Mouse (Mus musculus): ENCODE data around the gene Pkhd1. TPM values are rescaled to one million over a fixed set of nuclear protein-coding genes. Genes with fewer than 3 reads are reported as not detected.

The Pkhd1 gene
- polyA plus RNA-seq (2014; fragmentation: Nextera tagmentation; extraction: Ambion mirVana) = 0.26 and 0.37 TPM in 2 replicates

- no peak within 1 kb of the TSS for H3K4me3 ChIP-seq (ENCODE audit: low read depth, low read length)
- H3K4me2 ChIP-seq = peak within 1 kb of the TSS; percentile 31; the same call in 1 of the 2 replicates
- no peak within 1 kb of the TSS for H3K9ac ChIP-seq (ENCODE audit: low read depth, low read length)
- ATAC-seq (replicated peaks; ENCODE audit: low FRiP score) = no peak
- WGBS = 69% methylated on average over 10 of the region's 10 CpGs
- H3K27ac ChIP-seq (ENCODE audit: low read depth, low read length) = no peak within 1 kb of the TSS
- H3K36me3 ChIP-seq (ENCODE audit: control insufficient read depth, insufficient read depth, low read length) = no peaks in the 10 kb centered on the region
- H3K27me3 ChIP-seq (replicated peaks; ENCODE audit: control insufficient read depth, insufficient read depth, low read length) = no peaks in the 10 kb centered on the region
- no peak for DNase-seq (ENCODE audit: low spot score)
- no peaks in the 10 kb centered on the region for H3K4me1 ChIP-seq (replicated peaks; ENCODE audit: control insufficient read depth, insufficient read depth, low read length)
- H3K9me3 ChIP-seq (ENCODE audit: control insufficient read depth, low read length) = no peaks in the 10 kb centered on the region
These were observed at the start of gene Pkhd1 for GRCm38 (mm10) chr1:20617849-20618530. Gene Pkhd1 (minus strand): TSS chr1:20618064.

GRCm38 (mm10) chr1:20667567-20667966 is 49.7 kb upstream of the Pkhd1 start:
- Histone ChIP-seq H3K36me3 (ENCODE audit: control insufficient read depth, insufficient read depth, low read length) (no peaks in the 10 kb centered on the region), H3K9me3 (ENCODE audit: control insufficient read depth, low read length) (no peaks in the 10 kb centered on the region), H3K27ac (ENCODE audit: low read depth, low read length) (no peak overlapping the region), H3K27me3 (replicated peaks; ENCODE audit: control insufficient read depth, insufficient read depth, low read length) (no peaks in the 10 kb centered on the region), H3K4me3 (ENCODE audit: low read depth, low read length) (no peak overlapping the region), H3K4me2 (no peak overlapping the region), H3K4me1 (replicated peaks; ENCODE audit: control insufficient read depth, insufficient read depth, low read length) (no peaks in the 10 kb centered on the region), H3K9ac (ENCODE audit: low read depth, low read length) (no peak overlapping the region)
- ATAC-seq (replicated peaks; ENCODE audit: low FRiP score) (no peak), DNase-seq (ENCODE audit: low spot score) (no peak)
- 77% methylated on average over 7 of the region's 7 CpGs for WGBS

DNA sequence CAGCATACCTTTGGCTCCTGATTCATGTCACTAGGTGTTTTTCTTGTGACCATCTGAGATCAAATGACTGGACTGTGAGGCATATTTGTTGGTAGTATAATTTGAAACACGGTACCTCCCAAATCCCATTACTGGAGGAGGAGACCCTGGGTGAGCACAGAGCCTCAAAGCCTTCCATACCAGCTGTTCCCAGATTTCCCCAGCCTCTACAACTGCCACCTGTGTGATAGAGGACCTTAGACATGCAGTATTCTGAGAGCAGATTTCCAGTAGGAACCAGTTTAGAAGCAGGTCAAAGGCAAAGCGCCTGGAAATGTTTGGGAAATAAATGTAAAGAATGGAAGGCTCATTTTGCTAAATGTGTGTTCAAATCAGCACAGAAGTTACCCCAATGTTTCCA is 48.4 kb upstream of the Pkhd1 start:
- 74% methylated on average over 2 of the region's 2 CpGs for WGBS
- H3K27ac ChIP-seq (ENCODE audit: low read depth, low read length) = no peak overlapping the region
- no peak for ATAC-seq (replicated peaks; ENCODE audit: low FRiP score)
- no peaks in the 10 kb centered on the region for H3K4me1 ChIP-seq (replicated peaks; ENCODE audit: control insufficient read depth, insufficient read depth, low read length)
- no peaks in the 10 kb centered on the region for H3K27me3 ChIP-seq (replicated peaks; ENCODE audit: control insufficient read depth, insufficient read depth, low read length)
- H3K4me3 ChIP-seq (ENCODE audit: low read depth, low read length) = no peak overlapping the region
- H3K36me3 ChIP-seq (ENCODE audit: control insufficient read depth, insufficient read depth, low read length) = no peaks in the 10 kb centered on the region
- DNase-seq (ENCODE audit: low spot score) = no peak
- H3K9ac ChIP-seq (ENCODE audit: low read depth, low read length) = no peak overlapping the region
- no peak overlapping the region for H3K4me2 ChIP-seq
- no peaks in the 10 kb centered on the region for H3K9me3 ChIP-seq (ENCODE audit: control insufficient read depth, low read length)

DNA sequence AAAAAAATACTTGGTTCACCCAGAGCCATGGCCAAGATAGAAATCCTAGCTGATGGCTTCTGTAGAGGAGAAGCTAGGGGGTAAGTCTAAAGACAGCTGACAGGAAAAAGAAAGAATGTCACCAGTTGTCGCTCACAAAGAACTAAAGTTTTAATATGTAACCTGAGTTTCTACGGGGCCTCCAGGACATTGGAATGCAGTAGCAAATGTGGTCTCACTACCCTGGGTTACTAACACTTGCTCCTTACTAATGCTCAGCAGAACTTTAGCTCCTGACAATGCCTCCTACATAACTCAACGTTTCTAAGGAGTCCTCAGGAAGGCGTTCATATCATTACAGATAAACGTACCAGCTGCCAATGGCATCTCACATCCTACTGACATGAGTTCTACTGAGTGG is 37.2 kb upstream of the Pkhd1 start:
- Histone ChIP-seq H3K4me2 (no peak overlapping the region), H3K9ac (ENCODE audit: low read depth, low read length) (no peak overlapping the region), H3K4me3 (ENCODE audit: low read depth, low read length) (no peak overlapping the region), H3K4me1 (replicated peaks; ENCODE audit: control insufficient read depth, insufficient read depth, low read length) (no peaks in the 10 kb centered on the region), H3K27ac (ENCODE audit: low read depth, low read length) (no peak overlapping the region), H3K9me3 (ENCODE audit: control insufficient read depth, low read length) (no peaks in the 10 kb centered on the region), H3K36me3 (ENCODE audit: control insufficient read depth, insufficient read depth, low read length) (no peaks in the 10 kb centered on the region), H3K27me3 (replicated peaks; ENCODE audit: control insufficient read depth, insufficient read depth, low read length) (no peaks in the 10 kb centered on the region)
- WGBS = 65% methylated on average over 5 of the region's 5 CpGs
- DNase-seq (ENCODE audit: low spot score) = no peak
- no peak for ATAC-seq (replicated peaks; ENCODE audit: low FRiP score)

GRCm38 (mm10) chr1:20653513-20654506 is 35.9 kb upstream of the Pkhd1 start:
- H3K36me3 ChIP-seq (ENCODE audit: control insufficient read depth, insufficient read depth, low read length) = no peaks in the 10 kb centered on the region
- no peaks in the 10 kb centered on the region for H3K9me3 ChIP-seq (ENCODE audit: control insufficient read depth, low read length)
- H3K9ac ChIP-seq (ENCODE audit: low read depth, low read length) = no peak overlapping the region
- 59% methylated on average over 6 of the region's 6 CpGs for WGBS
- no peaks in the 10 kb centered on the region for H3K27me3 ChIP-seq (replicated peaks; ENCODE audit: control insufficient read depth, insufficient read depth, low read length)
- H3K4me2 ChIP-seq = no peak overlapping the region
- H3K27ac ChIP-seq (ENCODE audit: low read depth, low read length) = no peak overlapping the region
- no peaks in the 10 kb centered on the region for H3K4me1 ChIP-seq (replicated peaks; ENCODE audit: control insufficient read depth, insufficient read depth, low read length)
- ATAC-seq (replicated peaks; ENCODE audit: low FRiP score) (no peak), DNase-seq (ENCODE audit: low spot score) (no peak)
- H3K4me3 ChIP-seq (ENCODE audit: low read depth, low read length) = no peak overlapping the region

DNA sequence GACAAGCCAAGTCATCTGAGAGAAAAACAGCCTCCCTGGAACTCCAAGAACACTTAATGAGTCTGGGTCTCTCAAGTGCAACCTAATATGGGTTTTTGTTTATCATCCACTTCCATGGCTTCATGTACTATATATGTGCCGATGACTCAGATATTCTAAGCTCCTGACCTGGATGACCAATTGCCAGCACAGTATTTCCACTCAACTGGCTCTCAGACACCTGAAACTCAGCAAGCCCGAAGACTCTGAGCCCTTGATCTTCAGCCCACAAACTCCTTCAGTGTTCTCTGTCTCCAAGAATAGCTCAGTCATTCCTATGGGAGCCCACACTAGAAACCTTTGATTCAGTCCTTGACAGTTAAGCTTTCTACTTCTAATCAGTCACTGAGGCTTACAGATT is 17.0 kb upstream of the Pkhd1 start:
- ATAC-seq (replicated peaks; ENCODE audit: low FRiP score) (no peak), DNase-seq (ENCODE audit: low spot score) (no peak)
- Histone ChIP-seq H3K36me3 (ENCODE audit: control insufficient read depth, insufficient read depth, low read length) (no peaks in the 10 kb centered on the region), H3K27me3 (replicated peaks; ENCODE audit: control insufficient read depth, insufficient read depth, low read length) (no peaks in the 10 kb centered on the region), H3K27ac (ENCODE audit: low read depth, low read length) (no peak overlapping the region), H3K4me2 (no peak overlapping the region), H3K9ac (ENCODE audit: low read depth, low read length) (no peak overlapping the region), H3K4me3 (ENCODE audit: low read depth, low read length) (no peak overlapping the region), H3K4me1 (replicated peaks; ENCODE audit: control insufficient read depth, insufficient read depth, low read length) (no peaks in the 10 kb centered on the region), H3K9me3 (ENCODE audit: control insufficient read depth, low read length) (no peaks in the 10 kb centered on the region)
- WGBS = 79% methylated on average over 2 of the region's 2 CpGs

- Histone ChIP-seq H3K4me3 (ENCODE audit: low read depth, low read length) (no peak overlapping the region), H3K9me3 (ENCODE audit: control insufficient read depth, low read length) (no peaks in the 10 kb centered on the region), H3K4me1 (replicated peaks; ENCODE audit: control insufficient read depth, insufficient read depth, low read length) (no peaks in the 10 kb centered on the region), H3K36me3 (ENCODE audit: control insufficient read depth, insufficient read depth, low read length) (no peaks in the 10 kb centered on the region), H3K27ac (ENCODE audit: low read depth, low read length) (no peak overlapping the region), H3K9ac (ENCODE audit: low read depth, low read length) (no peak overlapping the region), H3K4me2 (no peak overlapping the region), H3K27me3 (replicated peaks; ENCODE audit: control insufficient read depth, insufficient read depth, low read length) (no peaks in the 10 kb centered on the region)
- DNase-seq (ENCODE audit: low spot score) = no peak
- 76% methylated on average over 7 of the region's 7 CpGs for WGBS
- no peak for ATAC-seq (replicated peaks; ENCODE audit: low FRiP score)
These were observed 15.5 kb upstream of the Pkhd1 start for GRCm38 (mm10) chr1:20633276-20633869.

GRCm38 (mm10) chr1:20624564-20624963 is 6.7 kb upstream of the Pkhd1 start:
- Histone ChIP-seq H3K9ac (ENCODE audit: low read depth, low read length) (no peak overlapping the region), H3K36me3 (ENCODE audit: control insufficient read depth, insufficient read depth, low read length) (no peaks in the 10 kb centered on the region), H3K4me1 (replicated peaks; ENCODE audit: control insufficient read depth, insufficient read depth, low read length) (no peaks in the 10 kb centered on the region), H3K9me3 (ENCODE audit: control insufficient read depth, low read length) (no peaks in the 10 kb centered on the region), H3K4me2 (no peak overlapping the region), H3K27ac (ENCODE audit: low read depth, low read length) (no peak overlapping the region), H3K27me3 (replicated peaks; ENCODE audit: control insufficient read depth, insufficient read depth, low read length) (no peaks in the 10 kb centered on the region), H3K4me3 (ENCODE audit: low read depth, low read length) (no peak overlapping the region)
- 79% methylated on average over 3 of the region's 3 CpGs for WGBS
- ATAC-seq (replicated peaks; ENCODE audit: low FRiP score) = no peak
- DNase-seq (ENCODE audit: low spot score) = no peak
